Mouse (Mus musculus): ENCODE data around the gene Aatk. TPM values are rescaled to one million over a fixed set of nuclear protein-coding genes. Genes with fewer than 3 reads are reported as not detected.

Gene Aatk
- polyA plus RNA-seq, 1 experiment from 2014 or later: 3.5 TPM

- Histone ChIP-seq H3K36me3 (ENCODE audit: control insufficient read depth, insufficient read depth, low read length) (no peaks in the 10 kb centered on the region), H3K27ac (ENCODE audit: low read depth, low read length) (no peak overlapping the region), H3K4me2 (ENCODE audit: low read depth, low read length, severe bottlenecking) (no peak overlapping the region), H3K4me3 (ENCODE audit: low read depth, low read length) (no peak overlapping the region), H3K4me1 (replicated peaks; ENCODE audit: control insufficient read depth, insufficient read depth, low read length) (peaks cover 11% of the 10 kb centered on the region), H3K9me3 (ENCODE audit: control insufficient read depth, low read length) (no peaks in the 10 kb centered on the region), H3K9ac (ENCODE audit: low read length) (no peak overlapping the region), H3K27me3 (ENCODE audit: control insufficient read depth, insufficient read depth, low read length) (no peaks in the 10 kb centered on the region)
- no peak for ATAC-seq (replicated peaks; ENCODE audit: low FRiP score)
- DNase-seq (ENCODE audit: low spot score): peak; percentile 55
- WGBS: 48% methylated on average over 8 of the region's 8 CpGs
Observed at GRCm38 (mm10) chr11:120022216-120022615, 24.8 kb downstream of the Aatk start.

- Histone ChIP-seq H3K4me1 (replicated peaks; ENCODE audit: control insufficient read depth, insufficient read depth, low read length) (peaks cover 11% of the 10 kb centered on the region), H3K4me3 (ENCODE audit: low read depth, low read length) (no peak overlapping the region)
- ATAC-seq (replicated peaks; ENCODE audit: low FRiP score): no peak
Observed at GRCm38 (mm10) chr11:120021367-120021766, 25.6 kb downstream of the Aatk start.

GRCm38 (mm10) chr11:120019542-120020440 is 27.2 kb downstream of the Aatk start:
- ATAC-seq (replicated peaks; ENCODE audit: low FRiP score) (no peak), DNase-seq (ENCODE audit: low spot score) (no peak)
- peak overlapping the region; percentile 23; the same call in 1 of the 2 replicates for H3K9ac ChIP-seq (ENCODE audit: low read length)
- H3K27ac ChIP-seq (ENCODE audit: low read depth, low read length): no peak overlapping the region
- H3K4me3 ChIP-seq (ENCODE audit: low read depth, low read length): no peak overlapping the region
- no peak overlapping the region for H3K4me2 ChIP-seq (ENCODE audit: low read depth, low read length, severe bottlenecking)
- H3K9me3 ChIP-seq (ENCODE audit: control insufficient read depth, low read length): no peaks in the 10 kb centered on the region
- no peaks in the 10 kb centered on the region for H3K36me3 ChIP-seq (ENCODE audit: control insufficient read depth, insufficient read depth, low read length)
- no peaks in the 10 kb centered on the region for H3K27me3 ChIP-seq (ENCODE audit: control insufficient read depth, insufficient read depth, low read length)
- 55% methylated on average over 23 of the region's 23 CpGs for WGBS
- peaks cover 11% of the 10 kb centered on the region for H3K4me1 ChIP-seq (replicated peaks; ENCODE audit: control insufficient read depth, insufficient read depth, low read length)

More at GRCm38 (mm10) chr11:120021367-120021766, 25.6 kb downstream of the Aatk start:
- Histone ChIP-seq H3K36me3 (ENCODE audit: control insufficient read depth, insufficient read depth, low read length) (no peaks in the 10 kb centered on the region), H3K4me2 (ENCODE audit: low read depth, low read length, severe bottlenecking) (no peak overlapping the region), H3K27ac (ENCODE audit: low read depth, low read length) (no peak overlapping the region), H3K27me3 (ENCODE audit: control insufficient read depth, insufficient read depth, low read length) (no peaks in the 10 kb centered on the region), H3K9me3 (ENCODE audit: control insufficient read depth, low read length) (no peaks in the 10 kb centered on the region), H3K9ac (ENCODE audit: low read length) (no peak overlapping the region)
- DNase-seq (ENCODE audit: low spot score): no peak
- WGBS: 91% methylated on average over 16 of the region's 16 CpGs

- Histone ChIP-seq H3K4me1 (replicated peaks; ENCODE audit: control insufficient read depth, insufficient read depth, low read length) (peaks cover 9% of the 10 kb centered on the region; the same call in 1 of the 2 replicates), H3K27ac (ENCODE audit: low read depth, low read length) (no peak overlapping the region)
- ATAC-seq (replicated peaks; ENCODE audit: low FRiP score): no peak
Observed at GRCm38 (mm10) chr11:120017011-120017410, 30.0 kb downstream of the Aatk start.

GRCm38 (mm10) chr11:120014758-120015157 is 32.2 kb downstream of the Aatk start:
- Histone ChIP-seq H3K4me2 (ENCODE audit: low read depth, low read length, severe bottlenecking) (no peak overlapping the region), H3K27me3 (ENCODE audit: control insufficient read depth, insufficient read depth, low read length) (no peaks in the 10 kb centered on the region), H3K9me3 (ENCODE audit: control insufficient read depth, low read length) (no peaks in the 10 kb centered on the region), H3K27ac (ENCODE audit: low read depth, low read length) (no peak overlapping the region), H3K36me3 (ENCODE audit: control insufficient read depth, insufficient read depth, low read length) (no peaks in the 10 kb centered on the region), H3K9ac (ENCODE audit: low read length) (no peak overlapping the region), H3K4me3 (ENCODE audit: low read depth, low read length) (no peak overlapping the region), H3K4me1 (replicated peaks; ENCODE audit: control insufficient read depth, insufficient read depth, low read length) (peaks cover 6% of the 10 kb centered on the region; the same call in 1 of the 2 replicates)
- 83% methylated on average over 4 of the region's 4 CpGs for WGBS
- DNase-seq (ENCODE audit: low spot score) (no peak), ATAC-seq (replicated peaks; ENCODE audit: low FRiP score) (no peak)

More at GRCm38 (mm10) chr11:120017011-120017410, 30.0 kb downstream of the Aatk start:
- Histone ChIP-seq H3K4me3 (ENCODE audit: low read depth, low read length) (no peak overlapping the region), H3K9me3 (ENCODE audit: control insufficient read depth, low read length) (no peaks in the 10 kb centered on the region), H3K4me2 (ENCODE audit: low read depth, low read length, severe bottlenecking) (no peak overlapping the region), H3K27me3 (ENCODE audit: control insufficient read depth, insufficient read depth, low read length) (no peaks in the 10 kb centered on the region), H3K36me3 (ENCODE audit: control insufficient read depth, insufficient read depth, low read length) (no peaks in the 10 kb centered on the region), H3K9ac (ENCODE audit: low read length) (no peak overlapping the region)
- DNase-seq (ENCODE audit: low spot score): no peak
- WGBS: 90% methylated on average over 8 of the region's 8 CpGs

- ATAC-seq (replicated peaks; ENCODE audit: low FRiP score): peak; percentile 49; the same call in 1 of the 2 replicates
- no peaks in the 10 kb centered on the region for H3K36me3 ChIP-seq (ENCODE audit: control insufficient read depth, insufficient read depth, low read length)
- peak overlapping the region; percentile 38 for H3K4me2 ChIP-seq (ENCODE audit: low read depth, low read length, severe bottlenecking)
- H3K4me3 ChIP-seq (ENCODE audit: low read depth, low read length): peak overlapping the region; percentile 5; the same call in 1 of the 2 replicates
- H3K4me1 ChIP-seq (replicated peaks; ENCODE audit: control insufficient read depth, insufficient read depth, low read length): peaks cover 5% of the 10 kb centered on the region; the same call in 1 of the 2 replicates
- no peaks in the 10 kb centered on the region for H3K9me3 ChIP-seq (ENCODE audit: control insufficient read depth, low read length)
- no peaks in the 10 kb centered on the region for H3K27me3 ChIP-seq (ENCODE audit: control insufficient read depth, insufficient read depth, low read length)
- no peak overlapping the region for H3K27ac ChIP-seq (ENCODE audit: low read depth, low read length)
- H3K9ac ChIP-seq (ENCODE audit: low read length): peak overlapping the region; percentile 44
- peak; percentile 91 for DNase-seq (ENCODE audit: low spot score)
- WGBS: 19% methylated on average over 21 of the region's 21 CpGs
Observed at GRCm38 (mm10) chr11:120013174-120013711, 33.7 kb downstream of the Aatk start.

- DNase-seq (ENCODE audit: low spot score) (no peak), ATAC-seq (replicated peaks; ENCODE audit: low FRiP score) (no peak)
- H3K9me3 ChIP-seq (ENCODE audit: control insufficient read depth, low read length): no peaks in the 10 kb centered on the region
- H3K4me2 ChIP-seq (ENCODE audit: low read depth, low read length, severe bottlenecking): no peak overlapping the region
- H3K36me3 ChIP-seq (ENCODE audit: control insufficient read depth, insufficient read depth, low read length): no peaks in the 10 kb centered on the region
- peaks cover 5% of the 10 kb centered on the region; the same call in 1 of the 2 replicates for H3K4me1 ChIP-seq (replicated peaks; ENCODE audit: control insufficient read depth, insufficient read depth, low read length)
- H3K9ac ChIP-seq (ENCODE audit: low read length): no peak overlapping the region
- no peaks in the 10 kb centered on the region for H3K27me3 ChIP-seq (ENCODE audit: control insufficient read depth, insufficient read depth, low read length)
- H3K27ac ChIP-seq (ENCODE audit: low read depth, low read length): no peak overlapping the region
- WGBS: 82% methylated on average over 13 of the region's 13 CpGs
- no peak overlapping the region for H3K4me3 ChIP-seq (ENCODE audit: low read depth, low read length)
Observed at GRCm38 (mm10) chr11:120012702-120013101, 34.3 kb downstream of the Aatk start.

GRCm38 (mm10) chr11:120011761-120012560 is 35.0 kb downstream of the Aatk start:
- Histone ChIP-seq H3K4me2 (ENCODE audit: low read depth, low read length, severe bottlenecking) (no peak overlapping the region), H3K27me3 (ENCODE audit: control insufficient read depth, insufficient read depth, low read length) (no peaks in the 10 kb centered on the region), H3K36me3 (ENCODE audit: control insufficient read depth, insufficient read depth, low read length) (no peaks in the 10 kb centered on the region), H3K9ac (ENCODE audit: low read length) (peak overlapping the region; percentile 8; the same call in 1 of the 2 replicates), H3K27ac (ENCODE audit: low read depth, low read length) (no peak overlapping the region), H3K9me3 (ENCODE audit: control insufficient read depth, low read length) (no peaks in the 10 kb centered on the region), H3K4me3 (ENCODE audit: low read depth, low read length) (no peak overlapping the region), H3K4me1 (replicated peaks; ENCODE audit: control insufficient read depth, insufficient read depth, low read length) (peaks cover 5% of the 10 kb centered on the region; the same call in 1 of the 2 replicates)
- WGBS: 48% methylated on average over 43 of the region's 43 CpGs
- DNase-seq (ENCODE audit: low spot score) (peak; percentile 71), ATAC-seq (replicated peaks; ENCODE audit: low FRiP score) (no peak)

Data from forebrain, embryonic 11.5 days (tissue).